Mouse (Mus musculus) yolk sac, embryonic 10.5 days (tissue): ENCODE results near the gene Pdcl3.
"Not testable (repeated sequence)": the region's sequence is repeated elsewhere in the genome, so short reads cannot be mapped to it uniquely, and the experiment has no call there.

Experiments used
- DNase-seq: peaks from one replicate; pipeline ENCODE4 v3.0.0-alpha.2; 2017; ENCODE audit warnings: low spot score

The Pdcl3 gene

GRCm38 (mm10) chr1:39025142-39025541 lies 39.7 kb downstream of the Pdcl3 start:
- DNase-seq = no peak

DNA sequence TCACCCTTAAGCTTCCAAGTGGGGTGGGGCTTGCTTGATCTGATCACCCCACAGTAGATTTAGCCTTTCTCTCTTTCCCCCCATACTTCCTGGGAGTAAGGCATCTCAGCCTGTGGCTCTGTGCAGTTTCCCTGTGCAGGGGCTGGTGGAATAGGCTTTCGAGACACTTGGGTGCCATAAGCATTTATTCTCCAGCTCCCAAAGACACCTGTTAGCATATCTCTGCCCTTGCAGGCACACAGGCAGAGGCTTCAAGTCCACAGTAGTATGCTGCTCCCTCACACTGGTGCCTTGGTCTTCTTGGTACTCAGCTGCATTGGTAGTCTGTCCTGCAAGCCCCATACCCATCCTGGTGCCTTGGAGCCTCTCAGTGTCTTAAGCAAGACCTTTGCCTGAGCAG lies 40.4 kb downstream of the Pdcl3 start:
- no peak for DNase-seq

DNA sequence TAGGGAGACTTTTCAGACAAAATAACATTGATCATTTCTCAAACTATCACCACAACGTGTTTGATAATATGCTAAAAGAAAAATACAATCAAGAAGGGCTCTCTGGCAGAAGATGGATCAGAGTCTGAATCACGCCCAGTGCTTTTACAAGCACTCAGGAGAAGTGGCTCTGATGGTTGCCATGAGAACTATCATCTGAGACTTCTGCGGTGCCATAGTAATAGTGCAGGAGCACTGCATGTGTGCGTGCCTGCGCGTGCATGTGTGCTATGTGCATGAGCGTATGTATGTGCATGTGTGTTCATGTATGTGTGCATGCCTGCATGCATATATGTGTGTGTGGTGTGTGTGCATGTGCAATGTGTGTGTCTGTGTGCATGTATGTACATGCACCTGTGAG lies 43.8 kb downstream of the Pdcl3 start:
- no peak for DNase-seq

DNA sequence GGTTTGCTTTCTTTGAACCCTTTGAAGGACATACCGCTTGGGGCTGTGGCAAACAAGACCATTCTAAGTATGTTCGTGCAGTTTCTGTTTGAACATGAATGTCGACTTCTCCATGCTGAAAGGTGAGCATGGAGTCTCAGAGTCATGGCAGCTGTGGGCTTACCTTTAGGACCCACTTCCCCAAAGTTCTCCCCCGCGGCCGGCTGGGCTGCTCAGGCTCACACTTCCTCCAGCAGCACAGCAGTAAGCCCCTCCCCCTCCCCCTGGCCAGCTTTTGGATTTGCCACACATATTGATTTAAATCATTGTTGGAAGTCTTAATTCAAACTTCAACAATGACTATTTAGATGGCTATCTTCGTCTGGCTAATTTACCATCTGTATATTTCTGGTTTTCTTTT lies 44.7 kb downstream of the Pdcl3 start:
- DNase-seq = no peak

GRCm38 (mm10) chr1:39035817-39036216 lies 50.4 kb downstream of the Pdcl3 start:
- DNase-seq = no peak

GRCm38 (mm10) chr1:39042188-39042587 lies 56.8 kb downstream of the Pdcl3 start:
- no peak for DNase-seq

DNA sequence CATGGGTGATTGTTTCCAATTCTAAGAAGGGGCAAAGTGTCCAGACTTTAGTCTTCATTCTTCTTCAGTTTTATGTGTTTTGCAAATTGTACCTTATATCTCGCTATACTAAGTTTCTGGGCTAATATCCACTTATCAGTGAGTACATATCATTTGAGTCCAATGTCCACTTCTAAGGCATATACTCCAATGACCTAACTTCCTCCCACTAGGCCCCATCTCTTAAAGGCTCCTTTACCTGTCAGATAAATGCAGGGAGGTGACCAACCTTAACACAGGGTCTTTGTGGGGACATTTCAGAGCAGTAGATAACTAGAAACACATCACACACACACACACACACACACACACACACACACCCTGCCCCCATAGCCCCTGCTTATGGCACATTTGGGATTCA lies 59.0 kb downstream of the Pdcl3 start:
- DNase-seq = not testable (repeated sequence)

DNA sequence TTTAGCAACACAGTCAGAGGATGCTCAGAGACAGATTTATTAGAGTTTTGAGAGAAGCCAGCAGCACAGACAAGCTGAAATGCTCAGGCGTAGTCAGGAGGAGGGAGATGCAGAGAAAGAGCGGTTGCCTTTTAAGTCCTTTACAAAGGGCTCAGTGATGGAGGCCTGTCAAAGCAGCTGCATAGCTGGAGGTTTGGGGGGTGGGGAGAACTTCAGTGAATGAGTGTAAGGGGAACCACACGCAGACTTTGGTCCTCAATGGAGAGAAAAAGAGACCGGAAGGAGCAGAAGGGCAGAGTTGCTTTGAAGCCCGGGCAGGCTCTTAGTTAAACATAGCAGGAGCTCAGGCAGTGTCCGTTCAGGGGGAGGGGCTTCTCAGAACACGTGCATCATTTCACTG lies 61.3 kb downstream of the Pdcl3 start:
- DNase-seq = peak; percentile 33
